Mouse (Mus musculus): ENCODE measurements around the gene Lamtor2. TPM values are rescaled to one million over a fixed set of nuclear protein-coding genes. Genes with fewer than 3 reads are reported as not detected.

The Lamtor2 gene
- total and polyA plus RNA-seq, 2 experiments from 2014 or later, result 66.0 to 187 TPM

- no peak overlapping the region for H3K4me3 ChIP-seq (ENCODE audit: low read depth, low read length)
- no peaks in the 10 kb centered on the region for H3K4me1 ChIP-seq (ENCODE audit: insufficient read depth, low read length)
- no peak overlapping the region for H3K4me2 ChIP-seq (ENCODE audit: low read depth, low read length, poor library complexity, severe bottlenecking)
- H3K9ac ChIP-seq (replicated peaks; ENCODE audit: low read length, poor library complexity, severe bottlenecking), result no peak overlapping the region
- TF ChIP-seq CTCF (IDR thresholded peaks at IDR 0.05), result no peak
- H3K27ac ChIP-seq (ENCODE audit: low read depth, low read length), result no peak overlapping the region
- ATAC-seq (ENCODE audit: low FRiP score) (no peak), DNase-seq (ENCODE audit: low spot score) (no peak)
- H3K36me3 ChIP-seq (ENCODE audit: insufficient read depth, low read length), result peaks cover 71% of the 10 kb centered on the region
- H3K9me3 ChIP-seq (ENCODE audit: low read length), result no peaks in the 10 kb centered on the region
- H3K27me3 ChIP-seq (ENCODE audit: insufficient read depth, low read length), result no peaks in the 10 kb centered on the region
- 89% methylated on average over 3 of the region's 3 CpGs for WGBS
These were observed 13.2 kb upstream of the Lamtor2 start for GRCm38 (mm10) chr3:88566116-88566515.

- H3K36me3 ChIP-seq (ENCODE audit: insufficient read depth, low read length), result peaks cover 77% of the 10 kb centered on the region
- no peak overlapping the region for H3K4me2 ChIP-seq (ENCODE audit: low read depth, low read length, poor library complexity, severe bottlenecking)
- no peak for TF ChIP-seq CTCF (IDR thresholded peaks at IDR 0.05)
- no peaks in the 10 kb centered on the region for H3K9me3 ChIP-seq (ENCODE audit: low read length)
- WGBS, result 79% methylated on average over 7 of the region's 7 CpGs
- no peak for ATAC-seq (ENCODE audit: low FRiP score)
- no peak for DNase-seq (ENCODE audit: low spot score)
- H3K4me1 ChIP-seq (ENCODE audit: insufficient read depth, low read length), result no peaks in the 10 kb centered on the region
- no peaks in the 10 kb centered on the region for H3K27me3 ChIP-seq (ENCODE audit: insufficient read depth, low read length)
- no peak overlapping the region for H3K27ac ChIP-seq (ENCODE audit: low read depth, low read length)
- no peak overlapping the region for H3K4me3 ChIP-seq (ENCODE audit: low read depth, low read length)
- H3K9ac ChIP-seq (replicated peaks; ENCODE audit: low read length, poor library complexity, severe bottlenecking), result no peak overlapping the region
These were observed 11.1 kb upstream of the Lamtor2 start for GRCm38 (mm10) chr3:88563966-88564365.

GRCm38 (mm10) chr3:88563442-88563841 is 10.6 kb upstream of the Lamtor2 start:
- H3K36me3 ChIP-seq (ENCODE audit: insufficient read depth, low read length), result peaks cover 73% of the 10 kb centered on the region
- 0 out of 2 replicates have a peak, but pooled peaks have one; percentile 31 for ATAC-seq (ENCODE audit: low FRiP score)
- no peak overlapping the region for H3K27ac ChIP-seq (ENCODE audit: low read depth, low read length)

GRCm38 (mm10) chr3:88561989-88562388 is 9.1 kb upstream of the Lamtor2 start:
- Histone ChIP-seq H3K9me3 (ENCODE audit: low read length) (no peaks in the 10 kb centered on the region), H3K4me3 (ENCODE audit: low read depth, low read length) (no peak overlapping the region), H3K4me1 (ENCODE audit: insufficient read depth, low read length) (no peaks in the 10 kb centered on the region), H3K27me3 (ENCODE audit: insufficient read depth, low read length) (no peaks in the 10 kb centered on the region), H3K27ac (ENCODE audit: low read depth, low read length) (no peak overlapping the region), H3K9ac (replicated peaks; ENCODE audit: low read length, poor library complexity, severe bottlenecking) (no peak overlapping the region), H3K36me3 (ENCODE audit: insufficient read depth, low read length) (peaks cover 74% of the 10 kb centered on the region), H3K4me2 (ENCODE audit: low read depth, low read length, poor library complexity, severe bottlenecking) (no peak overlapping the region)
- WGBS, result 52% methylated on average over 4 of the region's 4 CpGs
- DNase-seq (ENCODE audit: low spot score) (no peak), ATAC-seq (ENCODE audit: low FRiP score) (0 out of 2 replicates have a peak, but pooled peaks have one; percentile 28)
- no peak for TF ChIP-seq CTCF (IDR thresholded peaks at IDR 0.05)

More at GRCm38 (mm10) chr3:88563442-88563841, 10.6 kb upstream of the Lamtor2 start:
- 49% methylated on average over 4 of the region's 4 CpGs for WGBS
- no peak for TF ChIP-seq CTCF (IDR thresholded peaks at IDR 0.05)
- H3K9me3 ChIP-seq (ENCODE audit: low read length), result no peaks in the 10 kb centered on the region
- no peaks in the 10 kb centered on the region for H3K4me1 ChIP-seq (ENCODE audit: insufficient read depth, low read length)
- H3K27me3 ChIP-seq (ENCODE audit: insufficient read depth, low read length), result no peaks in the 10 kb centered on the region
- H3K4me3 ChIP-seq (ENCODE audit: low read depth, low read length), result no peak overlapping the region
- H3K4me2 ChIP-seq (ENCODE audit: low read depth, low read length, poor library complexity, severe bottlenecking), result no peak overlapping the region
- H3K9ac ChIP-seq (replicated peaks; ENCODE audit: low read length, poor library complexity, severe bottlenecking), result no peak overlapping the region
- DNase-seq (ENCODE audit: low spot score), result no peak

GRCm38 (mm10) chr3:88559596-88559995 is 6.7 kb upstream of the Lamtor2 start:
- no peaks in the 10 kb centered on the region for H3K4me1 ChIP-seq (ENCODE audit: insufficient read depth, low read length)
- H3K36me3 ChIP-seq (ENCODE audit: insufficient read depth, low read length), result peaks cover 68% of the 10 kb centered on the region
- H3K9ac ChIP-seq (replicated peaks; ENCODE audit: low read length, poor library complexity, severe bottlenecking), result no peak overlapping the region
- no peak overlapping the region for H3K4me2 ChIP-seq (ENCODE audit: low read depth, low read length, poor library complexity, severe bottlenecking)
- no peaks in the 10 kb centered on the region for H3K27me3 ChIP-seq (ENCODE audit: insufficient read depth, low read length)
- no peak overlapping the region for H3K4me3 ChIP-seq (ENCODE audit: low read depth, low read length)
- no peak overlapping the region for H3K27ac ChIP-seq (ENCODE audit: low read depth, low read length)
- WGBS, result 96% methylated on average over 9 of the region's 9 CpGs
- DNase-seq (ENCODE audit: low spot score) (no peak), ATAC-seq (ENCODE audit: low FRiP score) (no peak)
- TF ChIP-seq CTCF (IDR thresholded peaks at IDR 0.05), result no peak
- no peaks in the 10 kb centered on the region for H3K9me3 ChIP-seq (ENCODE audit: low read length)

GRCm38 (mm10) chr3:88556616-88557015 is 3.7 kb upstream of the Lamtor2 start:
- ATAC-seq (ENCODE audit: low FRiP score), result no peak
- peaks cover 44% of the 10 kb centered on the region for H3K36me3 ChIP-seq (ENCODE audit: insufficient read depth, low read length)
- H3K4me3 ChIP-seq (ENCODE audit: low read depth, low read length), result no peak overlapping the region
- no peak overlapping the region for H3K4me2 ChIP-seq (ENCODE audit: low read depth, low read length, poor library complexity, severe bottlenecking)
- WGBS, result 93% methylated on average over 8 of the region's 8 CpGs
- no peaks in the 10 kb centered on the region for H3K4me1 ChIP-seq (ENCODE audit: insufficient read depth, low read length)
- no peaks in the 10 kb centered on the region for H3K9me3 ChIP-seq (ENCODE audit: low read length)
- no peak for DNase-seq (ENCODE audit: low spot score)
- no peaks in the 10 kb centered on the region for H3K27me3 ChIP-seq (ENCODE audit: insufficient read depth, low read length)
- TF ChIP-seq CTCF (IDR thresholded peaks at IDR 0.05), result no peak
- 0 out of 2 replicates have a peak overlapping the region, but pooled peaks have one; percentile 2 for H3K9ac ChIP-seq (replicated peaks; ENCODE audit: low read length, poor library complexity, severe bottlenecking)
- H3K27ac ChIP-seq (ENCODE audit: low read depth, low read length), result no peak overlapping the region
